Mouse (Mus musculus) heart, embryonic 12.5 days (tissue): ENCODE data around the gene F12. TPM values are rescaled to one million over a fixed set of nuclear protein-coding genes. Genes with fewer than 3 reads are reported as not detected.

Experiments
- ATAC-seq: fragments of 200-750 bp; cut with Nextera tagmentation; 2 replicates; pipeline ENCODE4 v1.8.0; 2017; ENCODE audit warnings: moderate TSS enrichment, moderate library complexity; ENCODE audit not compliant: insufficient number of reproducible peaks, low FRiP score
- H3K27ac ChIP-seq: fragments of 300-500 bp; sonication (generic); 2 replicates; pipeline ENCODE4 v1.5.1; 2016; ENCODE audit warnings: mild to moderate bottlenecking, moderate library complexity; ENCODE audit not compliant: poor library complexity, severe bottlenecking
- H3K27me3 ChIP-seq: fragments of 300-500 bp; sonication (generic); replicated peaks from 2 replicates; pipeline ENCODE4 v1.6.1; 2016; ENCODE audit warnings: mild to moderate bottlenecking, moderate library complexity
- H3K36me3 ChIP-seq: fragments of 300-500 bp; sonication (generic); 2 replicates; pipeline ENCODE4 v1.6.1; 2016; ENCODE audit warnings: mild to moderate bottlenecking, moderate library complexity
- H3K4me1 ChIP-seq: fragments of 300-500 bp; sonication (generic); replicated peaks from 2 replicates; pipeline ENCODE4 v1.6.1; 2016; ENCODE audit warnings: mild to moderate bottlenecking
- H3K4me2 ChIP-seq: fragments of 300-500 bp; sonication (generic); 2 replicates; pipeline ENCODE4 v1.6.1; 2016; ENCODE audit warnings: mild to moderate bottlenecking, moderate library complexity
- H3K4me3 ChIP-seq: fragments of 300-500 bp; sonication (generic); 2 replicates; pipeline ENCODE4 v1.5.1; 2016; ENCODE audit warnings: mild to moderate bottlenecking
- H3K9ac ChIP-seq: fragments of 300-500 bp; sonication (generic); 2 replicates; pipeline ENCODE4 v1.6.1; 2016; ENCODE audit warnings: mild to moderate bottlenecking, moderate library complexity
- H3K9me3 ChIP-seq: fragments of 300-500 bp; sonication (generic); replicated peaks from 2 replicates; pipeline ENCODE4 v1.6.1; 2016; ENCODE audit warnings: mild to moderate bottlenecking, moderate library complexity
- WGBS: fragments of 180-500 bp; shearing (Covaris S2); methylation state at CpG from one replicate; pipeline ENCODE4 v1.1.7; 2016; 5-methylcytosine and 5-hydroxymethylcytosine counted together
- polyA plus RNA-seq: library from polyadenylated mRNA; unstranded; fragments of >200 nt; fragmentation: Nextera tagmentation; extraction: Ambion mirVana; gene quantifications from 2 replicates; pipeline ENCODE4 v1.2.1, GENCODE M21; 2016

Gene F12
- polyA plus RNA-seq, 1 experiment from 2014 or later, result 0.96 TPM

GRCm38 (mm10) chr13:55468851-55469560 lies 42.4 kb upstream of the F12 start:
- Histone ChIP-seq H3K9ac (no peak overlapping the region), H3K36me3 (peaks cover 2% of the 10 kb centered on the region; the same call in 1 of the 2 replicates), H3K4me2 (no peak overlapping the region), H3K4me3 (no peak overlapping the region), H3K27me3 (peaks cover 66% of the 10 kb centered on the region), H3K4me1 (peaks cover 41% of the 10 kb centered on the region), H3K27ac (no peak overlapping the region), H3K9me3 (no peaks in the 10 kb centered on the region)
- WGBS, result 40% methylated on average over 13 of the region's 13 CpGs
- ATAC-seq, result no peak

DNA sequence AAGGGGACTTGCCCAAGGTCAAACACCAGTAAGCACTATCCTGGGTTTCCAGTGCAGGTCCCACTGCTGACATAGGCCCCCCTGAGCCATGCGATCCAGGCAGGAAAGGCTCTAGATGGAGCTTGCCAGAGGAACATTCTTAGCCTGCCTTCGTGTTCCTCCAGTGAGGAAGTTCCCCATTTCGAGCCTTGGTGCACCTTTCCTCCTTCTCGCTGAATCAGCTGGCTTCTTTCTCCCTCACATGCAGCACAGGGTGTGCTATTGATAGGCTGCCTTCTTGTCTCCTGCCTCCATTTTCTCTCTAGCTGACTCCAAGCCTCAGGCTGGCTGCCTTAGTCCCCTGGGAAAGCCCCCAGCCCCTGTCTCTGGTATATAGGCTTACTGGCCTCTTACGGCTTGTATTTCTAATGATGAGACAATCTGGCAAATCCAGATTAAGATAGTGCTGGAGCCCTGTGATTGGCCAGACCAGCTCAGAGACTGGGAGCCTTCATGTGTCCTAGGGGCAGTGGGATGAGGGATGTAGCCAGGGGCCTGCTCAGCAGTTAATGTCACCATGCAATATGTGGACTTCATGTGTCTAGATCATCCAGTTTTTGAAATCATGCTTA lies 39.3 kb upstream of the F12 start:
- ATAC-seq, result no peak
- H3K27me3 ChIP-seq, result peaks cover 69% of the 10 kb centered on the region
- no peak overlapping the region for H3K27ac ChIP-seq
- 61% methylated on average over 5 of the region's 5 CpGs for WGBS
- no peak overlapping the region for H3K4me2 ChIP-seq
- H3K36me3 ChIP-seq, result peaks cover 14% of the 10 kb centered on the region; the same call in 1 of the 2 replicates
- peaks cover 18% of the 10 kb centered on the region for H3K4me1 ChIP-seq
- no peak overlapping the region for H3K4me3 ChIP-seq
- H3K9ac ChIP-seq, result no peak overlapping the region
- no peaks in the 10 kb centered on the region for H3K9me3 ChIP-seq

- no peaks in the 10 kb centered on the region for H3K9me3 ChIP-seq
- H3K27ac ChIP-seq, result no peak overlapping the region
- WGBS, result 40% methylated on average over 3 of the region's 3 CpGs
- H3K4me3 ChIP-seq, result no peak overlapping the region
- peaks cover 16% of the 10 kb centered on the region for H3K4me1 ChIP-seq
- H3K4me2 ChIP-seq, result peak overlapping the region; percentile 90; the same call in 1 of the 2 replicates
- ATAC-seq, result no peak
- no peak overlapping the region for H3K9ac ChIP-seq
- H3K27me3 ChIP-seq, result peaks cover 61% of the 10 kb centered on the region
- H3K36me3 ChIP-seq, result peaks cover 21% of the 10 kb centered on the region
Observed at GRCm38 (mm10) chr13:55465184-55465583, 38.6 kb upstream of the F12 start.

DNA sequence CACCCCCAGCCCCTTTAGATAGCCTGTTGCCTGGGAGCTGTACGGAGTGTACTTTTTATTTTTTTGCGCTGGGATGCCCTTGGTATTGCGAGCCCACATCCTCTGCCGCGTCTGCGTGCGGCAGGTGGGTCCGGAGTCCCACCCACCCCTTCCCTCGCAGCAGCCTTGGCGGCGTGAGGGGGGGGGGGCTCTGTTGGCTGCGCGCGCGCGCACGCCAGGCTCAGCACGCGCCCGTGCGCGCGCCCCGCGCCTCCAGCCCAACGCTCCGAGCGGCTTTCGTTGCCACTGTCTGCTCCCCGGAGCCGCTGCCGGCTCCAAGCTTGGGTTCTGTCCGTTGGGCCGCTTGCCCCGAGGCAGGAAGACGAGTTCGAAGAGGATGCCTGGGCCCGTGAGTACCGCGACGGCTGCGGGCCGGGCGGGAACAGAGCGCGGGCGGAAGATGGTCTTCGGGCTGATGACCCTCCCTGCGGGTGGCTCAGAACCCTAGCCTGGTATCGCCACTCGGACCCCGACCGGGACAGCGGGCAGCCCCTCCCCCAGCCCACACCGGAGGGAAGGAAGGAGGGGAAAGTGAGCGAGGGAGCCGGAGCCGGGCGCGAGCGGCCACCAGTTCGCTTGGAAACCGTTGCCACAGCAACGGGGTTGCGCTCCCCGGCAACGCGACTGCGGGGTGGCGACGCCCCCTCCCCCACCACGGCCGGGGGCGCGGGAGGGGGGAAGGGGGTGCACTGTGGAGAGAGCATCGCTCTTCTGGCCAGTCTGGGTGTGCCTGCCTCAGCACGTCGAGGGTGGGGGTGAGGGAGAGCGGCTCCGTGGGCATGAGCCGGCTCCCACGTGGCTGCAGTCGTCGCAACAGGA lies 37.7 kb upstream of the F12 start, which contains the start of gene Prr7:
TSS of gene Prr7 (plus strand) at position 241 of the 858 bp plus-strand sequence.
- Histone ChIP-seq H3K27ac (no peak within 1 kb of the TSS), H3K4me1 (peaks cover 16% of the 10 kb centered on the region), H3K9me3 (no peaks in the 10 kb centered on the region), H3K27me3 (peaks cover 52% of the 10 kb centered on the region), H3K9ac (peak within 1 kb of the TSS; percentile 76), H3K4me2 (peak within 1 kb of the TSS; percentile 90), H3K4me3 (peak within 1 kb of the TSS; percentile 60), H3K36me3 (peaks cover 30% of the 10 kb centered on the region)
- ATAC-seq, result peak; percentile 58
- WGBS, result under 1% methylated on average over 73 of the region's 84 CpGs

DNA sequence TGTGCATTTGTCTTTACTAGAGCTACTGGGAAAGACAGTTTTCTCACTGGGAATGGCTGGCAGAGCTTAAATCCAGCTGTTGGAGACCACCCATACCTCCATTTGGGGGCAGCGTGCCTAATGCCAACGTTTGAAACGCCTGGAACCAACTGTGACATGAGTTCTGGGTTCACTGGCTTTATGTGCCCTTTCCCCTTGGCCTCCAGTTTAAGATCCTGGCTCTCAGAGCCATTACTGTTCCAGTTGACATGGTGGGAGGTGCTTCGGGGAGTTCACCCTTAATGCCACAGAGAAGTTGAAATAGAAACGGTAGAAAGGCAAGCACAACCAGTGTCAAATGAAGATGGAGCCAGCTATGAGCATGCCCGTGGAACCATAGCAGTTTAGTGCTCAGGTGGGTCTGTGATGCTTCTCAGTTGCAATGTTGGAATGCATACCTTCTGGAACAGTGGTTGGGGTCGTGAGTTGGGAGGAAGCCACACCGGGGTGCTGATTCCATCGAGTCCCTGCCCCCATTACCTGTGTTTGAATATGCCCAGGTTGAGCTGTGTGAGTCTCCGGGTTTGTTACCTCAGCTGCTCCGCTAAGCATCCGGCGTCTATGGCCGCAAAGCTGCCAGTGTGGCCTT lies 36.9 kb upstream of the F12 start:
- no peak for ATAC-seq
- H3K4me2 ChIP-seq, result peak overlapping the region; percentile 90
- WGBS, result 19% methylated on average over 14 of the region's 14 CpGs
- H3K4me3 ChIP-seq, result peak overlapping the region; percentile 60
- no peak overlapping the region for H3K27ac ChIP-seq
- H3K36me3 ChIP-seq, result peaks cover 38% of the 10 kb centered on the region
- peaks cover 16% of the 10 kb centered on the region for H3K4me1 ChIP-seq
- H3K9me3 ChIP-seq, result no peaks in the 10 kb centered on the region
- peak overlapping the region; percentile 76 for H3K9ac ChIP-seq
- H3K27me3 ChIP-seq, result peaks cover 46% of the 10 kb centered on the region

DNA sequence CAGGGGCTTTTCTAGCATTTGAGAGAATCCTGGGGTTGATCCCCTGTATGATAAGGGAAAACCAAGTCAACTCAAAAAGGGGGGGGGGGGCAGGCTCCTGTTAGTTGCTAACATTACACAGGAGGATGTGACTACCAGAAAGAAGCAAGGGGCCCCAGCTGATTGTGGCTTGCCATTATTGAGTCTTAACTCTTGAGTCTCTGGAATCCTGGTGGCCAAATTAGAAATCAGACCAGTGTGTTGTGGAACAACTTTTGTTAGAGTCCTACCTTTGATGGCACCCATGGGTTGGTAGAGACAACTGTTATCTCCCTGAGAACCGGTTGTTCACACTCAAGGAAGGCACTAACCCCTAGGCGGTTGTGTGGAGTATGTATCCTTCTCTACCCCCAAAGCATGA lies 36.4 kb upstream of the F12 start:
- Histone ChIP-seq H3K9ac (no peak overlapping the region), H3K4me1 (peaks cover 16% of the 10 kb centered on the region), H3K36me3 (peaks cover 43% of the 10 kb centered on the region), H3K27ac (no peak overlapping the region), H3K4me2 (no peak overlapping the region), H3K4me3 (no peak overlapping the region), H3K27me3 (peaks cover 41% of the 10 kb centered on the region), H3K9me3 (no peaks in the 10 kb centered on the region)
- WGBS, result 66% methylated on average over 2 of the region's 2 CpGs
- ATAC-seq, result no peak

- Histone ChIP-seq H3K27ac (no peak overlapping the region), H3K4me2 (no peak overlapping the region), H3K4me1 (peaks cover 14% of the 10 kb centered on the region), H3K27me3 (no peaks in the 10 kb centered on the region), H3K36me3 (peaks cover 70% of the 10 kb centered on the region), H3K9me3 (no peaks in the 10 kb centered on the region), H3K9ac (no peak overlapping the region), H3K4me3 (no peak overlapping the region)
- no peak for ATAC-seq
- 94% methylated on average over 16 of the region's 16 CpGs for WGBS
Observed at GRCm38 (mm10) chr13:55451785-55452549, 25.4 kb upstream of the F12 start.

DNA sequence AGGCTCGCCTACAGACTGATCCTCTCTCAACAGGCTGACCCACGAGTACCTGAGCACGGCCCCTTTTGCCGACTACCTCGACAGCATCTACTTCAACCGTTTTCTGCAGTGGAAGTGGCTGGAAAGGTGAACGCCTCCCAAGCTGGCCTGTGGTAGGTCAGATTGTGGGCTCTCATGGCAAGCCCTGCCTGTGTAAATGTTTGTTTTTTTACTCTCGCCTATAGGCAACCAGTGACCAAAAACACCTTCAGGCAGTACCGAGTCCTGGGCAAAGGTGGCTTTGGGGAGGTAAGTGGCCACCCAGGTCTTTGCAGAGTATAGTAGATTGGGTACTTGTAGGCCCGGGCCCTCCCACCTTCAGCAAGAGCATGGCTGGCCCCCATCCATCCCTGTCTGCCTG lies 24.7 kb upstream of the F12 start:
- H3K27ac ChIP-seq, result no peak overlapping the region
- no peaks in the 10 kb centered on the region for H3K27me3 ChIP-seq
- no peak overlapping the region for H3K9ac ChIP-seq
- no peak overlapping the region for H3K4me2 ChIP-seq
- no peak overlapping the region for H3K4me3 ChIP-seq
- ATAC-seq, result no peak
- no peaks in the 10 kb centered on the region for H3K9me3 ChIP-seq
- H3K36me3 ChIP-seq, result peaks cover 65% of the 10 kb centered on the region
- WGBS, result 90% methylated on average over 10 of the region's 10 CpGs
- H3K4me1 ChIP-seq, result peaks cover 20% of the 10 kb centered on the region

GRCm38 (mm10) chr13:55450511-55450980 lies 24.0 kb upstream of the F12 start:
- no peaks in the 10 kb centered on the region for H3K9me3 ChIP-seq
- peaks cover 59% of the 10 kb centered on the region for H3K36me3 ChIP-seq
- 85% methylated on average over 11 of the region's 11 CpGs for WGBS
- peaks cover 26% of the 10 kb centered on the region for H3K4me1 ChIP-seq
- no peak overlapping the region for H3K4me3 ChIP-seq
- no peak overlapping the region for H3K27ac ChIP-seq
- no peak for ATAC-seq
- H3K27me3 ChIP-seq, result no peaks in the 10 kb centered on the region
- no peak overlapping the region for H3K4me2 ChIP-seq
- H3K9ac ChIP-seq, result no peak overlapping the region

GRCm38 (mm10) chr13:55449679-55450441 lies 23.3 kb upstream of the F12 start:
- 93% methylated on average over 17 of the region's 17 CpGs for WGBS
- Histone ChIP-seq H3K27ac (no peak overlapping the region), H3K4me2 (no peak overlapping the region), H3K36me3 (peaks cover 54% of the 10 kb centered on the region), H3K4me1 (peaks cover 26% of the 10 kb centered on the region), H3K9me3 (no peaks in the 10 kb centered on the region), H3K27me3 (no peaks in the 10 kb centered on the region), H3K4me3 (no peak overlapping the region), H3K9ac (no peak overlapping the region)
- no peak for ATAC-seq
